Mouse (Mus musculus) right cerebral cortex, postnatal 14 days (tissue): Measurements from ENCODE around the gene Adam23.

Source experiments
- DNase-seq: peaks from one replicate; pipeline ENCODE4 v3.0.0; 2022

The Adam23 gene

GRCm38 (mm10) chr1:63486646-63487045 is 41.0 kb downstream of the Adam23 start:
- no peak for DNase-seq

- no peak for DNase-seq
These were observed 45.3 kb downstream of the Adam23 start for GRCm38 (mm10) chr1:63491001-63491400.

- no peak for DNase-seq
These were observed 47.6 kb downstream of the Adam23 start for GRCm38 (mm10) chr1:63493325-63493724.

GRCm38 (mm10) chr1:63507386-63507785 is 61.7 kb downstream of the Adam23 start:
- DNase-seq: no peak

- no peak for DNase-seq
These were observed 63.1 kb downstream of the Adam23 start for GRCm38 (mm10) chr1:63508801-63509200.

- no peak for DNase-seq
These were observed 65.7 kb downstream of the Adam23 start for GRCm38 (mm10) chr1:63511416-63511815.

GRCm38 (mm10) chr1:63517800-63518199 is 72.1 kb downstream of the Adam23 start:
- no peak for DNase-seq

GRCm38 (mm10) chr1:63518814-63519213 is 73.1 kb downstream of the Adam23 start:
- no peak for DNase-seq

- no peak for DNase-seq
These were observed 84.2 kb downstream of the Adam23 start for GRCm38 (mm10) chr1:63529901-63530300.

GRCm38 (mm10) chr1:63534271-63534827 is 88.7 kb downstream of the Adam23 start:
- DNase-seq: no peak

- DNase-seq: no peak
These were observed 94.4 kb downstream of the Adam23 start for GRCm38 (mm10) chr1:63539884-63540613.

- no peak for DNase-seq
These were observed 98.4 kb downstream of the Adam23 start for GRCm38 (mm10) chr1:63544122-63544521.

GRCm38 (mm10) chr1:63553039-63553438 is 107.3 kb downstream of the Adam23 start:
- DNase-seq: no peak

- DNase-seq: no peak
These were observed 116.3 kb downstream of the Adam23 start for GRCm38 (mm10) chr1:63561772-63562520.

GRCm38 (mm10) chr1:63563928-63564327 is 118.2 kb downstream of the Adam23 start:
- DNase-seq: no peak

- no peak for DNase-seq
These were observed 120.8 kb downstream of the Adam23 start for GRCm38 (mm10) chr1:63566501-63566900.

GRCm38 (mm10) chr1:63567031-63567430 is 121.3 kb downstream of the Adam23 start:
- DNase-seq: no peak

GRCm38 (mm10) chr1:63572229-63572628 is 126.5 kb downstream of the Adam23 start:
- DNase-seq: no peak

- DNase-seq: peak; percentile 13
These were observed 127.7 kb downstream of the Adam23 start for GRCm38 (mm10) chr1:63573432-63573831.

GRCm38 (mm10) chr1:63573864-63574611 is 128.3 kb downstream of the Adam23 start:
- no peak for DNase-seq

- DNase-seq: no peak
These were observed 131.1 kb downstream of the Adam23 start for GRCm38 (mm10) chr1:63576803-63577202.

- no peak for DNase-seq
These were observed 133.5 kb downstream of the Adam23 start for GRCm38 (mm10) chr1:63579153-63579552.

GRCm38 (mm10) chr1:63586869-63587268 is 141.2 kb downstream of the Adam23 start:
- no peak for DNase-seq
